Mouse (Mus musculus) erythroblast, adult 5-6 weeks (primary cell): Measurements from ENCODE around the gene Gtpbp1. TPM values are rescaled to one million over a fixed set of nuclear protein-coding genes. Genes with fewer than 3 reads are reported as not detected.

Source experiments
- ATAC-seq: replicated peaks from 2 replicates; pipeline ENCODE4 v1.8.0; 2016; ENCODE audit warnings: moderate number of reproducible peaks, mild to moderate bottlenecking, moderate TSS enrichment, inconsistent platforms; ENCODE audit not compliant: poor library complexity, low FRiP score, severe bottlenecking
- total RNA-seq, 2 experiments: library from RNA; stranded (forward) in 1 of 2; stranded (reverse) in 1 of 2; fragments of 150-400 nt in 1 of 2; fragments of 200-764, 138-1000 nt in 1 of 2; gene quantifications; 2 replicates each; pipeline versions ENCODE4 v1.2.3 to v1.2.4; 2015 to 2017; ENCODE audit warnings: low replicate concordance in 2 of 2

Gtpbp1 gene
- total RNA-seq, 2 experiments from 2014 or later: 23.6 to 35.2 TPM

DNA sequence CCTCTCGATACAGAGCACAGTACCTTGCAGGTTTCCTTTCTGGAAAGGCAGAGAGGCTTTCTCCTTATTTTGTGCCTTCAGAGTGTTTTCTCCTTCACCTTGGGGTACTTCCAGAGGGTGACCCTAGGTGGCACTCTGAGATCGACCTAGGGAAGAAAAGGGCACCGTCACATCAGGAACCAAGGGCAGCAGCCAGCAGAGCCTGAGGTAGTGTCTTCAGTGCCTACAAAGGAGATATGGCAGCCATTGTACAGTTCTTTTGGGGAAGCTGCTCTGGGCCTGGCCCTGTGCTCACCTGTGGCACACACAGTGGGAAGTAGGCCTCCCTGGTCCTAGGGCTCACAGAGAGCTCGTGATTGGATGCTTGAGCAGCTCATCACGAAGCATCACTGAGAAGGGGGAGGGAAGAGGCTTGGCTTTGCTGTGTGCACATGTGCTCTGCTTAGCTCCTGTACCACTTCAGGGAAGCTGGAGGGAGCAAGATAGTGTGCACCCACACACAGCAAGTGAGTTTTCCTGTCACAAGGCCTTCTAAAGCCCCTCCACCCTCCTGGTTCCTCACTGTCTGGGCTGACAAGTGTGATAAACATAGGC is 17.7 kb downstream of the Gtpbp1 start:
- peak; percentile 50 for ATAC-seq

DNA sequence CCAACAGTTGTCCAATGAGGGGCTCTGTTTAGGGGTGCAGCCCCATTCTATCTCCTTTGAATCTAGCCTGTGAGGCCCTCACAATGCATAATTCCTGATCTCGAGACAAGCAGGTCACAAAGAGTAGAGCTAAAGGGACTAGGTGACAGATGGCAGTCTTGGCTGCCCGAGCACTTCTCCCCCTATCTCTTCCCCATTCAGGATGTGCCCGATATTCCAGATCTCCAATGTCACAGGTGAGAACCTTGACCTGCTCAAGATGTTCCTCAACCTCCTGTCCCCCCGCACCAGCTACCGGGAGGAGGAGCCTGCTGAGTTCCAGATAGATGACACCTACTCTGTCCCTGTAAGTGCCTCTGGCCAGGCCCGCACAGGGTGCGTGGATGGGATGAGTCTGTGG is 25.0 kb downstream of the Gtpbp1 start:
- ATAC-seq: no peak

DNA sequence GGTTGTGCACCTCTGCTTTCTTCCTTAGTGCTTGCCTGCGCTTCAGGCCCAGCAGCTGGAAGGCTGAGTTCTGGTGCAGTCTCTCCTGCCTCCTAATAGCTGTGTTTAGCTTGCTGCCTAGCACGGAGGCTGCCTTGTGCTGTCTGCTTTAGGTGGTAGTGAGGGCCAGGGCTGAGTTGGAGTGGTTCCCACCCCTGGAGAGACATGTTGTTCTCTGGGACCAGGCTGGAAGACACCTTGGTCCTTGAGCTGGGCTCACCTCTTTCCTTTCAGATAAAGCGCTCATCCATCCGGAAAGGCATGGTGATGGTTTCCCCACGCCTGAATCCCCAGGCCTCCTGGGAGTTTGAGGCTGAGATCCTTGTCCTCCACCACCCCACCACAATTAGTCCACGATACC is 26.1 kb downstream of the Gtpbp1 start:
- no peak for ATAC-seq

DNA sequence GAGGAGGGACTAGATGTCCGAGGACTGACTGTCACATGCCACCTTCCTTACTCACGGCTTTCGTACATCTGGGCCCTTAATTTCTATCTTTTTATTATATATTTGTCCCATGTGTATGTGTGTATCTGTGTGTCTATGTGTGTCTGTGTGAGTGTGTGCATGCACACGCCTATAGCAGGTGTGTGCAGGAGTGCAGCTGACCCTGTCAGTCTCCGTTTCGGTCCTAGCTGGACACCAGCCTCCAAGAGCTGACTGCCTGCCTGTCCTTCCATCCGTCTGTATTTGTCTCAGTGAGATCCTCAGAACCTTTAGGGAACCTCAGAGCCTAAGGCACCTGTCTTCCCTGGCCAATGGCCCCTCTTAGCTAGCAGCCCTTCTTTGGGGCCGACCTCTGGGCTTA is 29.6 kb downstream of the Gtpbp1 start:
- ATAC-seq: no peak

DNA sequence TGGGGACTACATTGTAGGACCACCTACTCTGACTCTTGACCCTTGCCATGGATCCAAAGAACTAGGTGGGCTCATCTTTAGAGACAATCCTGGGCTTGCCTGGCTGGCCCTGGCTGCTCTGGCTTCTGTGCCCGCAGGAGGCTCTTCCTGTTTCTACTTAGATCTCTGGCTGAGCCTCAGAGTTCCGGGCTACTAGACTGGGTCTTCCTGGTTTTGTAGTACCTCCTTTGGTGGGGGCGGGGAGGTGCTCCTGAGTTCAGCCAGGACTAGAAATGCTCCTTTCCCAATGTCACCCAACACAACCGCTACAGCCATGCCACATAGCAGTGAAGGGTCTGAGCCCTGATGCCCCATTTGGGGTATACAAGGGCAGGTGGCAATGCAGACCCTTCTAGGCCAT is 30.2 kb downstream of the Gtpbp1 start:
- ATAC-seq: no peak

DNA sequence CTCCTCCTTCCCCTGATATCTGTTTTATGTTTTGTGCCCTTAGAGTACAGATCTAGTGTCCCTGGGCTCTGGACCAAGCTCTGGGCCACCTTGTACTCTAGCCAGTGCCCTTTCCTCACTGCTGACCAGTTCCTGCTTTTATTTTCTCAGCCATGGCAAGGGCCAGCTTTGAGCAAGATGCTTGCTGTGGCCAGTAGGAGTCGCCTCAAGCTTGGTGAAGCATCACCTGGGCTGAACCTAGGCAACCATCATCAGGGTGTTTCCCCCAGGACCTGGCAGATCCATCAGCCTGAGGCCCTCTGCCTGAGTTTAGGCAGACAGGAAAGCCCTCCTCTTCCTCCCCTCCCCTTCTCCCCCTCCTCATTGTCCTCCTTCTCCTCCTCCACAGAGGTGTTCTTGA is 32.8 kb downstream of the Gtpbp1 start:
- ATAC-seq: peak; percentile 51; the same call in 1 of the 2 replicates

DNA sequence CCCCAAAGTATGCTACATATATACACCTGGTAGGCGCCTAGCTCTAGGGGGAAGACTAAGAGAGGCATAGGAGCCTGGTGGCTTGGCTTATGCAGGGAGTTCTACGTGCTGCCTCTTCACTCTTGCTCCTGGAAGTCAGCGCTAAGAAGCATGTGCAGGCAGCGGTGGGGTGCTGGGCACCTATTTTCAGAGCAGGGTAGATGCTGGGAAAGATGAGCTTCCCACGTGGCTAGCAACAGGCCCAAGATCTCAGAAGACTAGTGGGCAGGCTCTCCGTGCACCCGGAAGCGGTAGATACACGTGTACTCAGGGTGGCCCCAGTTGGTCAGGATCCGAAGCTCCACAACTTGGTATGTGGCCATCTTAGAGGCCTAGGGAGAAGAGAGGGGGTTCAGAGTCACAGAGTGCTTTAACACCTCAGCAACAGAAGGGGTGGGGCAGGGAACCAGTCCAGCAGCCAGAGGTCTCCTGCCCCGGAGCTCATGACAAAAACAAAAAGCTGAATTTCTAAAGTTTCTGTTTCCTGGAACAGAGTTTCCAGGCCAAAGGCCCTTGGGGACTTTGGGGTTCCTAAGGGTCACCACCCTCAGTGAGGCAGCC is 34.6 kb downstream of the Gtpbp1 start:
- ATAC-seq: no peak

DNA sequence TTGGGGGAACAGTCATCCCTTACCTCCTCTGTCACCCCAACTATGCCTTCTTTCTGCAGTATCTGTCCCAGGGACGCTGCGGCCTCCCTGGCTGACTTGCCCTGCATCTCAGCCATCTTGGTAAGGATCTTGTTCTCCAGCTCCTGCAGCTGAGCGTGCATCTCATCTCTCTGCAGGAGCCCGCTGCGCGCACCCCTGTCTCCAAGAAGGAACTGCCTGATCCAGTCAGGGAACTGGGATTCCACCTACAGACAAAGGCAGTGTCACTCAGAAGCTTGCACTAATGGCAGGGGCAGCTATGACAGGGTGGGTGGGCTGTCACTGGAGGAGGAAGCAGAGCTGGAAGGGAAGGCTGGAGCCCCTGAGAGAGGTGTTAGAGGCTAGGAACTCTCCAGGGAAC is 37.2 kb downstream of the Gtpbp1 start:
- no peak for ATAC-seq

DNA sequence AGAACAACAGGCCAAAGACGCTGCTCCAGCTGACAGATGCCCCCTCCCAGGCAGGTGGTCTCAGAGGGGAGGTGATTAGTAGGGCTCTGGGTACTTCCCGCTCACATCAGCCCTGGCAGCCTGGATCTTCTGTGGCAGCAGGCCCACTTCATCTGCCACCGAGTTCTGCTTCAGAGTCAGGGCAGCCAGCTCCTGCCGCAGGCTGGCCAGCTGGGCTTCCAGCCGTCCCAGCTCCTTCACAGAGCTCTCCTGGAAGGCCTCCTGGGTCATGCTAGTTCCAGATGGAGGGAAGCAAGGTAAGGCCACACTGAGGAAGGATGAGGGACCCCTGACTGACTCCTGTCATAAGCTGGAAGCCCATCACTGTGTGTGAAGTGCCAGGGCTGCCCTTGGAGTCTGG is 37.7 kb downstream of the Gtpbp1 start:
- no peak for ATAC-seq

DNA sequence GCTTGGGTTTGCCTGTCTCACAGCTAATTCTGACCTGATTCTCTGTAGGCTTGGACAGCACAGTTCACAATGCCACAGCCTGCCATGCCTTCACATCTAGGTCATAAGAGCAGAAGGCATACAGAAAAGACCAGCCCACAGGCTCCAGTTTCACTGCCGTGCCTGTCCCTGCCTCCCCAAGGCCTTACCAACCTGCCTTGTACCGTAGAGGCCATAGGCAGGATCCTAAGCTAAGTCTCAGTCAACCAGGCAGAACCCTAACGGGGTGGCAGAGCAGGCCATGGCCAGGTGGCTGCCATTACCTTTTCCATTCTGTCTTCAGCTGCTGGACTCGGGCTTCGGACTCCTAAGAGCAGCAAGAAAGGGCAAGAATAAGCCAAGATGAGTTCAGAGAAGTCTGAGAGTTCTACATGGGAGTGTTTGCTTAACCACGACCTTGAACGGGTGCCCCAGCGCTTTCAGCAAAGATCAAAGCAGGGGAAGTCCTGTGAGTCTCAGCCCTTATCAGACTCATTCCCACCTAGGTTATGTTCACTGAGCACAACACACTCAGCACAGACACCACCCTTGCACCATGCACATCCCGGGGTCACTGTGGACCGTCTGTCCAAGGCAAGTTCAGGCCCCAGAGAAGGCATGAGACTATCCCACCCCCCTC is 38.2 kb downstream of the Gtpbp1 start:
- ATAC-seq: no peak

DNA sequence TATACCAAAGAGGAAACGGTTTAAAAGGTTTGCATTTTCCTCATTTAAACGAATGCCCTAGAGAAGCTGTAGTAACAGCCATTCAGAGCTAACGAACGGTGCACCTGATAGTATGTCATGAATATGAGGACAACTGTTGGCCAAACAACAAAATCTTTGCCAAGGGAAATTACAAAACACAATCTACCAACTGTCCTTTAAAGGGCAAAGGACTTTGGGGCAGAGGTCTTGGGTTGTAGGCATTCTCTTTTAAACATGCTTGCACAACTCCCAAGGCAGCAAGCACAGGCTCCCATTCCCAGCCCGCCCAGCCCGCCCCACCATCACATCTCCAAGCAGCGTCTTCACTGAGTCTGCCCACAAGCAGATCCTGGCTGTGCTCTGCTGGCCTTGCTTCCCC is 40.9 kb downstream of the Gtpbp1 start:
- no peak for ATAC-seq

DNA sequence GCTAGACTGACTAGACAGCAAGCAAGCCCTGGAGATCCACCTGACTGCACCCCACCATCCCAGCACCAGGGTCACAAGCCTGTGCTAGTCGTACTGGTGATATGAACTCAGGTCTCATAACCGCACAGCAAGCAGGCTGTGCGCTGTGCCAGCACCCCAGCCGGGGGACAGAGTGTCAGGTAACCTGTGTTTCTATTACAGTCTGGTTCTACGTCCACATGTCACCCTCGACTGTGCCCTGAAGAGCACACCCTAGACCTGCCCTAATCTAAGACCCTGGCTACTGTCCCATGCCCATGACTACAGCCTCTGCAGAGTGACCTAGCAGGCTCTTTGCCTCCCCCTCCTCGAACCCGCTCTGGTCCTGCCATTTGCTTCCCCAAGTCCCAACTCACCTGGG is 42.5 kb downstream of the Gtpbp1 start:
- ATAC-seq: no peak

DNA sequence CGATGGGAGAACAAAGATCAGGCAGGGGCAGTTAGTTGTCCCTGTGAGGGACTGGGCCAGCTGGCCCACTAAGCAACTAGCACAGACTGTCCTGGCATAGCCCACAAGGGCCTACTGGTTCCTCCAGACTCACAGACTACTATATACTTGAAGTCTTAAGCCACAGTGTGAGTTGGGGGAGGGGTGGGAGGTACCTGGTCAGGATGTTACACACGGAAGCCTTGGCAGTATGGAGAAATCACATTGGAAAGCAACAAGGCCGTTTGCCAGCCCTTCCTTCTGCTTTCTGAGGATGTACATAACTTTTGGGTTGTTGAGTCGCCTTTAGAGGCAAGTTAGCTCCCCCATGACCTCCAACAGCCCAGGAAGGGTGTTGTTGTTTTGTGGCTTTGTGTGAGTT is 43.0 kb downstream of the Gtpbp1 start:
- ATAC-seq: no peak

DNA sequence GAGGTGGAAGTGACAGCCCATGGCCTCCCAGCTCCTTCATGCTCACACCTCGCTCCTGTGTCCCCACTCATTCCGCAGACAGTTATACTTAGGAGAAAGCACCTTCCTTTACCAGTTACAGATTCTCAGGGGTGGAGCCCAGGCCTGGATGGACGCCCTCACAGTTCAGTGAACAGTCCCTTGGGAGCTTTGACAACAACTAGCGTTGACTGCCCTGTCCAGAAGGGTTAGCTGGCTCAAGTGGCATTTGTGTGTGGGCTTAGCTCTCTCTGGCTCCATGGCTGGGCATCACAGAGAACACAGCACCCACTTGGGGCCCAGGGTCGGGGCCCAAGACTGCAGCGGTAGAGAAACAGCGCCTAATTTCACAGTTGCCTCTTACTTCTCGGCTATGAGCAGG is 43.7 kb downstream of the Gtpbp1 start:
- no peak for ATAC-seq

DNA sequence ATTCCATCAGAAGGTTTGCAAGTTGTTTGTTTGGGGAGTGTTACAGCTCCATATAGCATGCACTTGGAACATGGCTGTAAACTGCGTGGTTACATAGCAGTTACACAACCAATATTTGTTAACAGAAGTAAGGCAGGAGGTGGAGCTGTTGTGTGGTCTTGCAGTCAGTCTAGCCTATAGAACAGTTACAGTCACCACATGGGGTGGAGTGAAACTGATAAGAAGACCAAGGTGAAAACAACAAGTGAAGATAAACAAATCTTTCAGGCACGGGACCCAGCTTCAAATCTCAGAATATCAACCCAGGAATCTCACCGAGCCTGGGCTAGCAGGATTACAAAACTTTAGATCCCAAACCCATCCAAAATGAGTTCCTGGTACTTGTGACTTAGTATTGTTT is 50.1 kb downstream of the Gtpbp1 start:
- ATAC-seq: no peak

DNA sequence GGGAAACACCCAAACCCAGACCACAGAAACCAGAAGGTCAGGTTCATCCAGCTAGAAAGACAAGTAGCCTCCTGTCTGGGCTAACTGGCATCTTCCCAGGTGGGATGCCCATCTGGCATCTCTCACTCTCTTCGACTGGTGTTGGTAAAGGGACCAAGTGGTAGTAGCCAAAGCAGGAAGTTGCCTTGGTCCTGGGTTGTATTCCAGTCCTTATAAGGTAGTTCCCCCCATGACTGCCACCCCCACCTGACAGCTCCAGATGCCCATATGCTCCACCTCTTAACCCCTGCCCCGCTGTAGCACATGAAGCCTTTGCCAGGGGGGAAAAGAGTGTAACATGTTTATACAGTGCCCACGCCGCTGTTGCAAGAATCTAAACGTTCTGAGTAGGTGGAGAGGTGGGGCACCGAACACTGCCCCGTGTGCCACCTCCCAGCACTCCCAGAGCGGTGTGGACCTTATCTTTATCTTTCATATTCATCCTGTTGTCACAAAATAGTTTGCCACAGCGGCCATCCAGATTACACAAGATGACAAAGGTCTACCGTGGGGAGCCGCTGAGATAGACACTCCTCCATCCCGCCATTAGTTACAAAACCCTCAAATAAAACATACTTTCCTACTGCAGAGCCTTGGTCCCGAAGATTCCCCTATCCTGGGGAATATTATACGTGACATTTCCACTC is 50.7 kb downstream of the Gtpbp1 start:
- 0 out of 2 replicates have a peak, but pooled peaks have one; percentile 10 for ATAC-seq

DNA sequence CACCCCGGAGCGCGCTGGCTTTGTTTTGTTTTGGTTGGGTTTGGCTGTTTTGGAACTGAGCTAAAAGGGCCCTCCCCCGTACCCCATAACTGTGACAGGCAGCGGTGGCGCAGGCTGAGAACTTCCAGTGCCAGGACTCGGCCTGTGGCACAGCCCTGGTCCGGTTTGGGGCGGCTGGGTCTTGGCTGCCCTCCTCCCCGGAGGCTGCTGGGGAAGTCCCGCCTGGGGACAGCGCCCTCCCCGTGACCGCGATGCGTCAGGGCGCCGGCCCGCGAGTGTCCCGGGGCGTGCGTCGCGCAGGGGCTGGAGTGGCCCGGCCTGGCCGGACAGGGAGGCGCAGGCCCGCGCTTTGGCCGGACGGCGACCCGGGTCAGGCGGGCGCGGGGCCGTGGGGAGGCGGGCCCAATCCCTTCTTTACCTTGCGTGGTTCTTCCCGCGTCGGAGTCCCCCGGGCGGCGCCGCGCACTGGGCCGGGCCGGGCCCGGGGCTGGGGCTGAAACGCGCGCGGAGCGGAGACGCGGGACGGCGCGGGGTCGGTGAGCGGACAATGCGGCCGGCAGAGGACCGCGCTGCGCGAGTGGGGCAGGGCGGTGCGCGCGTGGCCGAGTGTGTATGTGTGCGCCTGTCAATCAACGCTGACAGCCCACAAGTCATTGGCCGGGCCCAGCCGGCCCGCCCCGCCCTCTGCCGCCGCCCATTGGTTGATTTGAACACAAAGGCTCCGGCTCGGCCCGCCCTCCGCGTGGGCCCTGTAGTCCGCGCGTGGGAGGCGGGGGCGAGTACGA is 51.5 kb downstream of the Gtpbp1 start, which contains the start of gene Sun2:
Sun2 (minus strand) TSS at position 616 of the 785 bp plus-strand sequence.
- ATAC-seq: peak; percentile 88

DNA sequence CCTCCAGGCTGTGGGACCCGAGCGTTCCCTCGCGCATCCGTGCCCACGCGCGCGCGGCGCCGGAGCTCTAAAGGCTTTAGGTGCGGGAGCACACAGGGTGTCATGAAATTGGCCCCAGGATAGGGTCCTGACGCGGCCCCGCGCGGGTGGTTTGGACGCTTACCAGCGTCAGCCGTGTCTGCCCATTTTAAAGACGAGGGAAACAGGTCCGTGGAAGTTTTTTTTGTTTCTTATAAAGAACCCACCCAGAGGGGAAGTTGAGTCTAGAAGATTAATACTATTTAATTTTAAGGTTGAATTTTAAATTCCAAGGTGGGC is 52.0 kb downstream of the Gtpbp1 start:
- ATAC-seq: no peak

DNA sequence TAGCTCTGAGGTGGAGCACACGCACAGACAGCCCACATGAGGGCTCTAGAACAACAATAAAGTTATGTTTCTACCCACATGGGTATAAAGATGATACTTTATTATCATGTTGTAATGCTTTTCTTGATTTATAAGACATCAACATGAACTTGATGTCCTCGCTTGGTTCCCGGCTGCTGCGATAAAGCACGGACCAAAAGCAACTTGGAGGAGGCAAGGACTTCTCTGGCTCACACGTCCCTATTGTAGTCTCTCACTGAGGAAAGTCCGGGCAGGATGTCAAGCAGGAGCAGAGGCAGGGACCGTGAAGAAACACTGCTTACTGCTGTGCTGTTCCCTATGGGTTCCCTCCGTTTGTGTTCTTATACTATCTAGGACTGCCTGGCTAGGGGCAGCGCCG is 53.4 kb downstream of the Gtpbp1 start:
- no peak for ATAC-seq

DNA sequence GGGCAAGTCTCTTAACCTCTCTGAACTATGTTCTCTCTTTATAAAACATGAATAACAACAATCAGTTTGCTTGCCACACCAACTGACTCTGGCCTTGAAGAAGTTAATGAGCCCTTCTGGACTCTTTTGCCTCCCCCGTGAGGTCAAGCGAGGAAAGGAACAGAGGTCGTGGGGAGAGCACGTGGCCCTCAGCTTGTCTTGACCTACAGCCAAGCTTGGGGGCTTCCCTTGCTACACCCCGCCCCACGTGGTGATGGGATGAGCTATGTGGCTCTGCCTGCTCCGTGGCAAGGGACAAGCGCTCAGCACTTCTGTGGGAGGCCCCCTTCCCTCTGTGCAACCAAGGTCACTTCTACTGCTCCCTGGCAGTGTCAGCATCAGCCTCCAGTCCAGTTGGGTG is 54.1 kb downstream of the Gtpbp1 start:
- no peak for ATAC-seq
